Mouse (Mus musculus) G1E (cell line): Measurements from ENCODE around the gene Rims1.

Experiments
- CTCF ChIP-seq: IDR thresholded peaks from 2 replicates; pipeline ENCODE4 v1.5.1; 2012; ENCODE audit warnings: low read depth, low read length, inconsistent platforms, mixed read lengths
- GATA2 ChIP-seq: IDR thresholded peaks from 2 replicates; pipeline ENCODE4 v1.6.1; 2012; ENCODE audit warnings: low read depth, low read length, inconsistent platforms, borderline replicate concordance
- POLR2AphosphoS5 ChIP-seq: IDR thresholded peaks from 2 replicates; pipeline ENCODE4 v1.6.1; 2012; ENCODE audit warnings: low read depth, low read length, inconsistent platforms; ENCODE audit not compliant: insufficient replicate concordance
- TAL1 ChIP-seq: conservative IDR thresholded peaks from 2 replicates; pipeline ENCODE4 v1.6.1; 2012; ENCODE audit warnings: low read depth, low read length, inconsistent platforms, mixed read lengths

DNA sequence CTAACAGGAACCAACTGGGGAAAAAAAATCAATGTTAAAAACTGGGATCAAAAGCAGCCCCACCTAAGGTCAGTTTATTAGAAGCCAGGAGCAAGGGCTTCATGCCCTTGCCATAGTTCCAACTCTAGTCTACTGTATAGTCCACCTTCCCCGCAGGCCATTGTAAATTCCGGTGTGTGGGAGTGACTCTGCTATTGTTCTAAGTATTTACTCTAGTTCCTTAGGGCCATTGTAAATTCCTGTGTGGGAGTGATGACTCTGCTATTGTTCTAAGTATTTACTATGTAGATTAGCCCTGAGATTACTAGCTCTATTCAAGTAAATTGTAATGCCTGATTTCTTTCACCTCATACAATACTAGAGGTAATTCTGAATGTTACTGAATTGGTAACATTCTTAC, 339.2 kb downstream of the Rims1 start:
- TF ChIP-seq CTCF = no peak
- no peak for TF ChIP-seq POLR2AphosphoS5
- no peak for TF ChIP-seq GATA2
- TF ChIP-seq TAL1 = no peak
